Mouse (Mus musculus) heart, adult 2 months (tissue): ENCODE data around the gene Coq4.

Experiments used
- CTCF ChIP-seq: fragments of 200-600 bp; IDR thresholded peaks from 2 replicates; pipeline ENCODE4 v1.8.1; 2022; ENCODE audit warnings: antibody characterized with exemption, mild to moderate bottlenecking, moderate library complexity
- POLR2A ChIP-seq: fragments of 200-500 bp; IDR thresholded peaks from 2 replicates; pipeline ENCODE4 v1.6.1; 2011; ENCODE audit warnings: mild to moderate bottlenecking, low read depth, low read length, control low read depth; ENCODE audit not compliant: insufficient read depth

DNA sequence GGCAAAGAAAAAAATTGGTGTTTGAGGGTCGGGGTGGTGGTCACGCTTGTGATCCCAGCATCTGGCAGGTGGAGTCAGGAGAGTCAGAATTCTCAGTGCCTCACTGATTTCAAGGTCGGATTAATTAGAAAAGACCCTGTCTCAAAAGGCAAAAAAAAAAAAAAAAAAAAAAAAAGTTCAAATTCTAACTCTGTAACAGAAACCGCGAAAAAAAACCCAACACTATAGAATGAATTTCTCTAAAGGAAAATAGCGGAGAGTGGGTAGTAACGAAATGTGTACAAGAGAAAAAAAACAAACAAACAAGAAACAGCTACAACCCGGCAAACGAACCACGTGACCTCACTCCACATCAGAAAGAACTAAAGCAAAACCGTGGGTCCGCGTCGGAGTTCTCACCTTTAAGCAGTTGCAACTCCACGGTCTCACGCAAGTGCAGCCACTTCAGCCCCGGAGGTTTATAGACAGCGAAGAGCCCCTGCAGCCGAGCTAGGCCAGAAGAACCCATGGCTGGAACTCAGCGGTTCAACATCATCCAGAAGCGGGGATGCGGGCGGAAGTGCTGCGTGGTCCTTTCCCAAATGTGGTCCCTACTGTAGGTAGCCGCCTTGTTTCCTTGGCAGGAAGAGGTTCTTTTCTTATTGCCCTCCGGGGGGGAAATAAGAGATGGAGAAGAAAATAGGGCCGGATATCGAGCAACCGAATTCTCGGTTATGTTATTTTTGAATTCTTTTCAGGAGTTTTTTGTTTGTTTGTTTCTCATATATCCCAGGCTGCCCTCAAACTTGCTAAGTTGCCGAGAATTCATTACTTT lies at the start of gene Coq4:
- TF ChIP-seq CTCF = no peak
- peak; percentile 83 for TF ChIP-seq POLR2A
